Mouse (Mus musculus): ENCODE measurements at regions not wholly inside any gene's neighbourhood (a gene's known extent, or its start where the extent isn't known, plus 50 kb on each side); places are given as distances from the start of the nearest gene placed in this dataset.

DNA sequence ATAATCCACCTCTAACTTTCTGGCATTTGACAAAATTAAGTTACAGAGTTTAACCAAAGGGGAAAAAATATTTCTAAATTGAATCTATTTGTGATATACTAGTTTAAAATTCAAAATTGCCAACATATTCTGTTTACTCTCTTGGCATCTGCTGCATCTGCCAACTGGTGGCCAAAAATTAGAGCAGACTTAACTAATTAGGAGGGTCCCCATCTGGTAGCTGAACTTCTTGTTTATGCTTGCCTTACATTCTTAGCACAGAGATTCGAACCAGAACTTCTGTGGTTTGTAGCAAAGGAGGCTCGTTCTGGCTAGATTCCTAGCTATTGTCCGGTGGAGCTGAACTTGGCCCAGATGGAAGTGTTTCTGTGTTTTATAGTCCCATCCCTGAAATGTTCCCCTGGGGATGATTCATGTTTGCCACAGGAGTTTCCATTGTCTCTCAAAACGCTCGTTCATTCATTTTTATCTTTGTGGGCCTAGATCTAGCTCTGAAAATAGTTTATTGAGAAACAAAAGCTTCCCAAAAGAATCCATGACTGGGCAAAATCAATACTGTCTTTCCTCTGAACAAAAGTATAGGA lies 3461.5 kb upstream of the Gm7489 start:
- DNase-seq = no peak

DNA sequence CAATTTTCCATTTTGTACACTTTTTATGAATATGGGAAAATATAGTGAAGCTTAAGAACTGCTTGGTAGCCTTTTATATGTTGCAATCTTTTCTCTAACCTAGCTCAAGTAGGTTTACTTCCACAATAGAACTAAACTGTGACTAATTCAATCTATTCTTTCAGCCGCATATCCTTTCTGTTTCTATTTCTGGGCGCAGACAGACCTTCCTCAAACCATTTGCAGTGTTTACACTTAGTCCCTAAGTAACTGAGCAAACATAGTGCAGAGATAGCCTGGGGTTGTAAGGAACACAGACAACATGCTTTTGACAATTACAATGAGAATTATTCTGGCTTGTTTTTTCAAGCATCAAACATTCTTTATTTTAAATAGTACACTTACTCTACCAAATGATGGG lies 3435.1 kb upstream of the Gm7489 start:
- DNase-seq = no peak

DNA sequence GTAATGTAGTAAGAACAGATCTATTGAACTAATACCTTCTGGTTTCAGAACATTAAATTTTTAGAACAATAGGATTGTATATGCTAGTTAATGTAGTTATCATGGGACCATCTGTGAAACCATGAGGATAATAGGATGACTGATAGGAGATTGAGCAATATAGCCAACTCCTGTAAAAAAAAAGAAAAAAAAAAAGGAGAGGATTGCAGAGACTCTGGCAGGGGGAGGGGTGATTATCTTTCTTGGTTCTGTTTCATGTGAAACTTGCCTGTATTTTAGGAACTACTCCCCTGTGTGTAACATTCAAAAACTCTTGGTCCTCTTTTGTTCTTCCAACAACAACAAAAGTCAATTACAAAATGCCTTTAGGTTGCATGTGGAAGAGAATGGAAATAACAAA lies 3412.1 kb upstream of the Gm7489 start:
- DNase-seq = no peak

DNA sequence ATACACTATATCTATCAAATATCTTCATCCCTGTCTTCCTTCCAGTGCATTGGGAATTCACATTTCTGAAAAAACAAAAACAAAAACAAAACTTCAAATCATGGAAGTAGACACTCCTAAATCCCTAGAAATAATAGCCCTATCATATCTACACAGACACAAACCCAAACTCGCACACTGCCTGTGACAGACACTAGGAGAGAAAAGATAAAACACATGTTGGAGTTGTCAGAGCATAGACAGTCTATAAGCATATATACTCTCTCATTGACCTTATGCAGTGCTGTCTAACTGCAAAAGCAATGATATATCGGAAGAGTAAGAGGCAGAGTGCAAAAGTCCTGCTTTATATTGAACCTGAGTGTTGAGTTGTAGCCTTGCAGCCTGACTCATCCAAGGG lies 3386.0 kb upstream of the Gm7489 start:
- DNase-seq = no peak

DNA sequence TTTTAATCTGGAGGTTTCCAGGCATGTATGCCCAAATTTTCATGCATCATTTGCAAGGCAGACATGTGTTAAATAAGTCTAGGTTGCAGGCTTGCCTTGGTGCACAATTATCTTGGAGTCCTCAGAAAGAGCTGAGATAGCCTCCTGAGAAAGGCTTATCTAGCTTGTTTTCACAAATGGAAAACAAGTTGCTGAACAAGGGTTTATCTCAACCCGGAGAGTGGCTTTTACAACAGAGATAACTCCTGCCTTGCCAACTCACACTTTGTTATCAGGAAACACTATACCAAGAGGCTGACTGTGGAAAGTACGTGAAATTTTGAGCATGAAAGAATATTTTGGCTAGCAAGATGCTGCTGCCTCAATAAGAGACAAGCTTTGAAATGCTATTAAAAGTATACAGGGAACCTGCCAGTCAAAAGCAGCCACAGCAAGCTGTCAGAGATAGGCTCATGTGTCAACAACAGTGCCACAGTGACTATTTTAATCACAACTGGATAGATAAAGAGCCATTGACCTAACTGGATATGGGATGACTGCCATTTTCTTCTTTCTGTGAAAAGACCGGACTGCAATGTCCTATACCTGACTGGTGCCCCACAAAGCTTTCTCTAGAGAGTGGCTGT lies 3376.6 kb upstream of the Gm7489 start:
- DNase-seq = no peak

DNA sequence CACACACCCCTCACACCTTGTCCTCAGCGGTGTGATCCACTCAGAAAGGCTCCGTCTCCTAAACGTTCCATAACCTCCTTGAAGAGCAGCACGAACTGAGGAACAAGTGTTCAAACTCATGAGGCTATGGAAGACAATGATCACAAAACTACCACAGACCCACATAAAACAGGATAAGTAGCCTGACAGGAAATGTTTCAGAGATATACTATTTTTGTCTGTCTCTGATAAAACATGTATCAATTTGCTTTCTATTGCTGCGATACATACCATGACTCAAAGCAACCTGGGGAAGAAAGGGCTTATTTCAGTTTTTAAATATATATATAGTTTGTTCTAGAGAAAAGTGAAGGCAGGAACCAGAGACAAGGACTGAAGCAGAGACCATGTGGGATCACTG lies 3371.7 kb upstream of the Gm7489 start:
- no peak for DNase-seq

DNA sequence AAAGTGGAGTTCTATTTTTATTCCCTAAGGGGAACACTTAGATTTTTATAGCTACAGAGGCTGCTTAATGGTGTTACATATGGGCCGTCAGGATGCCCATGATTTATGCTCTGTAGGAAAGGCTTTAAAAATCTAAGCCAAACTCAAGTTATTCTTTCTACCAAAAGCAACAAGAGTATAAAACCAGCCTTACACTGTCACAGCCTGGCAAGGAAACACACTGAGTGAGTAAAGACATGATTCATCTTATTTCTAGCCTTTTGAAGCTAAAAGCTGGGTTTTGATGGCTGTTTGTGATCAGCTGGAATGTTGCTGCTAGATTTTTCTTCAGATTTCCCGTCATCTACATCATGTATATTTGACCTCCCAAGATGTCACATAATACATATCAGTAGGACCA lies 3359.9 kb upstream of the Gm7489 start:
- no peak for DNase-seq

DNA sequence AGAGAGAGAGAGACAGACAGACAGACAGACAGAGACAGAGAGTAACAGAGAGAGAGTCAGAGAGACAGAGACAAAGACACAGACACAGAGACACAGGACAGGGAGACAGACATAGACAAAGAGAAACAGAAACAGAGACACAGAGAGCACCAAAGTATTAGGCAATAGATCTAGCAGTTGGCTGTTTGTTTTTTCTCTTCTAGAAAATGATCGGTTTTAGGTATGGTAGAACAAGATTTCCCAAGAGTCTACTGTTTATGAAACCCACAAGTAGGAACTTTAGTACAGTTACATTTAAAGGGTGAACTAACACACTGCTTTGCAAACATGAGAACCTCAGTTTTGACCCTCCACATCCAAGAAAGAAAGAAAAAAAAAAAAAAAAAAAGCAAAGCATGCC lies 3350.2 kb upstream of the Gm7489 start:
- no peak for DNase-seq

DNA sequence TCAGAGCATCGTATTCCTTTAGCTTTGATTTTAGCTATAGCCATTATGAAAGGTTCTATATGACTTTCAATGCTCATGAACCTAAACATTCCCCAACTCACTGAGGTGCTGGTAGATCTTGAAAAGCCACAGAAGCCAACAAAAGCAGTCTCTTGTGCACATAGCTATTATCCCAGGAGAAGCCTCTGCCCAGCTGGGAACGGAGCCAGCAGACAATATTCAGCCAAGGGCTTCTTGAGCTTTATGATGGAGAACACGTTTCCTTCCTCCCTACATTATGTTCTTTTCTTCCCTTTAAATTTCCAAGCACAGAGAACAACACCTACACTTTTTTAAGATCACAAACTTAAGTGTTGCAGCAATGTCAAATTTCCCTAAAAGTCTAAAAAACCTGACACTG lies 3321.1 kb upstream of the Gm7489 start:
- no peak for DNase-seq

DNA sequence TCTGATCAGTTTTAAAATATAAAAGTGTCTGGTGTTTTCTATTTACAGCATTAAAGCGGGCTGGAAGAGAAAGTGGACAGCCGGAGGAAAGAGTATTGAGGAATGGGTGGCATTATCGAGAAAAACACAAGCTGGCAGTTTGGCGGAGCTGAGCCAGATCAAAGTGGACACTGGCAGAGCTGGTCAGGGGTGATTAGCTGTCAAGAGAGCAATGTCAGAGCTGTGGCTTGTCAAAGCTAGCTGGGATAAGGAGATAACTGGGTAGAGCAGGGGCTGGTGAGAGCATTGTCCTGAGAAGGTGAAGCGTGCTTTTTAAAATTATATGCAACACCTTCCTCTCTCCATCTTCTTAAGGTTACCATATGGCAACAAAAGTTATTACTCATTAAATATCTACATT lies 3303.9 kb upstream of the Gm7489 start:
- DNase-seq = no peak

DNA sequence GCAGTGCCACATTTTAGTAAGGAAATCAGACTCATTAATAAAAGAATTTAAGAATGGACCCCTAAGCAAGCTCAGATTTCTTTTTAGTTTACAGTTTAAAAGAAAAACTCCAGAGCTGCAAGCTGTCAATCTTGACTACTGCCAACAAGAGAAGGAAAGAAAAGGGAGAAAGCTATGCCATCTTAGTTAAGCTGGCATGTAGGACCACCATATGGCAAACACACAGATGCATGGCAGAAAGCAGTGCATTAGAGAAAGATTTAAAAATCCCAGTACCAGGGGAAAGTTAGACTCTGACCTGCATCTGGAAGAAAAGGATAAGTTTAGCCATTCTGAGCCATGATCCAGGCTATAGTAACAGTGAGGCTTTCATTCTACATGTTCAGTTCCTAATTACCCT lies 3300.8 kb upstream of the Gm7489 start:
- no peak for DNase-seq

DNA sequence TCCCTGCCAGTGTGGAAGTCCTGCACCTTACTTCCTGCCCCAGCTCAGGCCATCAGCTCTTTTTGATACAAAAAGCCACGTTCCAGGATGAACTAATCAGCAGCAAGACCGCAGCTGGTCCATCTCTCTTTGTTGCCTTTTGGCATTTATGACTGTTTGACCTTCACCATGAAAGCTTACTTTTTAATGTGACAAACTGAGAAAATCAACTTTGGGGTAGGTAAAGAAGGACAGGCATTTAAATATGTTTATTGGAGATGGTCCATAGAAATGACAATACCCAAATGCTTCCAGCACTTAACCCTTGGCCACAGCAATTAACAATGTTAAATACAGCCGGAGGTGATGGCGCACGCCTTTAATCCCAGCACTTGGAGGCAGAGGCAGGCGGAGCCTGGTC lies 3299.2 kb upstream of the Gm7489 start:
- DNase-seq = no peak
